Mouse (Mus musculus) mouse embryonic stem cell (cell line): ENCODE data around the gene Gpx4.

Experiments used
- in situ Hi-C, 2 experiments: fragments of 300-500 bp; cut with MboI; formaldehyde crosslinking; loops; 1 replicate in 1 of 2; 3 replicates in 1 of 2; pipeline ENCODE4 v1.14.3; 2019 to 2020; ENCODE audit warnings: low sequenced_read_pairs in 2 of 2, low pct_unique_long_range_greater_than_20kb in 1 of 2, mixed read lengths in 1 of 2; ENCODE audit not compliant: unreplicated experiment in 1 of 2

Gene Gpx4

DNA sequence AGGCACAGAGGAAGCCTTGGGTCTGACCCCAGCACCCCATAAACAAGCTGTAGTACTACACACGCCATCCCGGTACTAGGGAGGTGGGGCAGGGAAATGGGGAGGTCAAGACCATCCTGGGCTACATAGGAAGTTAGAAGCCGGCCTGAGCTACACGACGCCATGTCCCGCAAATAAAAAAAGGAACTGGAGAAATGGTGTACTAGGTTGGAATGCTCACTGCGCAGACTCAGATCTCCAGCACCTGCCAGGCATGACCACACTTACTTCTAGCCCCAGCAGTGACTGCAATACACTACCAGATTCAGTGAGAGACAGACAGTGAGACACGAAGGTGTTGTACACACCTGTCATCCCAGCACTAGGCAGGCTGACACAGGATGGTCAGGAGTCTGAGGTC is 40.5 kb downstream of the Gpx4 start:
- in situ Hi-C loops = no loop called here

GRCm38 (mm10) chr10:80089146-80089545 is 42.2 kb downstream of the Gpx4 start:
- in situ Hi-C loops = no loop called here

DNA sequence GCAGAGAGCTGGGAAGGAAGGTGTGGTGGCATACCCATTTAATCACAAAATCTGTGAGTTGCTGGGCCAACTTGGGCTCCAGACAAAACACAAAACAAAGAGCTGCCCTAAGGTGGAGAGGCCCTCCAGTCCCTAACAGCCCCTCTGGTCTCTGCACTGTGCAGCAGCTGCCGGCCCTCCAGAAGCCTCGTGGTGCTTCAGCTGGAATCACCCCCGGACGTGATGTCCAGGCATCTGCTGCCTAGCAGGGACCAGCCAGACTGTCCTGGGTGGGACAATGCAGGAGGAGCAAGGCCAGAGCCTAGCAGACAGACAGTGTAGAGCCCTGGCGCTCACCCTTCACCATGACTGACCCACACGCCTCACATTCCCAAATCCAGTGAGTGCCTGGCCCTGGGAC is 44.6 kb downstream of the Gpx4 start:
- in situ Hi-C loops = no loop called here

DNA sequence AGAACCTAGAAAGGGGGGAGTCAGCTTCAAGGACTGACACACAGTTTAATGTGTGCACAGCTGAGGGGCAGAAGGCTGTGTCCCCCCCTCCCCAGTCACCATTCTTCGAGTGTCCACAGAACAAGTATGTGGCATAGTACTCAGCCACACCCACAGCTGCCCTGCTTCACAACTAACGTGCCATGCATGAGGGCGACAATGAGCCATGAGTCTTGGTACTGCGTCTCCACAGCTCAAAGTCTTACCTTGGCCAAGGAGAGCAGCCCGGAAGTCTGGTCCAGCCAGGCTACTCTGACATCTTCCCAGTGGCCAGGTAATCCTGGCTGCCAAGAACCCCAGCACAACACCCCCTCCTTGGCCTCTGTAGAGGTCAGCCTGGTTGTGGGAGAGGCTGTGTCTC is 45.7 kb downstream of the Gpx4 start:
- in situ Hi-C loops = no loop called here

DNA sequence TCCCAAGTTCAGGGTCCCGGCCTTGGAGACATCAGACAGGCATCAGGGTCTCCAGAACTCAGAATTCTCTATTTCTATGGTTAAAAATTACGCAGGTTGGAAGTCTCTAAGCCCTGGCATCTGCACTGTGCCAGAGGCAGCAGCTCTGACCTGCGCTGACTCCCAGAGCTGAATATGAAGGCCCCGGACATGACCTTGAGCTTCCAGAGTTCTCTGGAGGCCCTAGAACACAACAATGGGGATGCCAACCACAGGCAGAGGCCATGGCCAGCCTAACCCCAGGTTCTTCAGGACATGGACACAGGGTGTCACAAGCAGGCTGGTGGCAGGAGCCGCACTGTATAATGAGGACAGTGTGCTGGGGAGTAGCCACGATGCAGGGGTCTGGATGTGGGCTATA is 47.1 kb downstream of the Gpx4 start:
- in situ Hi-C loops = no loop called here

DNA sequence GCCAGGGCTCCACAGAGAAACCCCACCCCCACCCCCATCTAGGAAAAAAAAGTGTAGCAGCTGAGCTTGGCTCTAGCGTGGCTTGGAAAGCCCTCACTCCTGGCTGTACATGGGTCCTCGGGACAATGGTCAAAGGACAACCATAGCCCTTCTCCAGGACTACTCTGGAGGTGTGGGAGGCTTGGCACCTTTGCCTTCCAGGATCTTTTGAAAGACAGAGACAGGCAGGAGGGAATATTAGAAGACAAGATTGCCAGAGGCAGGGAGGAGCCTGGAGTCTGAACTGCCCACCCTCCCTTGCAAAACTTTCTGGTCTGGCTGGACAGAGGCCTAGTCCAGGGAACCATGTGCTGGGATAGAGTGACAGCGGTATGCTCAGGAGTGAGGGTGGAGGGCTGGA is 47.7 kb downstream of the Gpx4 start:
- in situ Hi-C loops = no loop called here

DNA sequence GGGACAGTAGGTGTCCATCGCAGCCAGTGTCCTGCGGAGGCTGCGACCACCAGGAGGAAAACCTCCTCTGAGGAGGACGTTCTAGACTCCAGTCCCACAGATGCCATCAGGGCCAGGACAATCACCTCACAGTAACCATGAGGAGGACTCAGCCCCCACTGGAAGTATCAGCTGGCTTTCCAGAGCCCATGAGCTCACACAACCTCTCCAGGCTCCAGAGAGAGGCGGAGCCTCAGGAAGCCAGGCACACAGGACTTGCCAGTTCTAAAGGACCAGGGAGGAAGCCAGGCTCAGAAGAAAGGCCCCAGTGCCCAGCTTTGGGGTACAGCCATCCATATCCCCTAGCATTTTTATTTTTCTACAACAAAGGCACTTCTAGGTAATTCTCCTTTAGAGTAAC is 48.6 kb downstream of the Gpx4 start:
- in situ Hi-C loops = no loop called here

GRCm38 (mm10) chr10:80097275-80097674 is 50.3 kb downstream of the Gpx4 start:
- in situ Hi-C loops = no loop called here

GRCm38 (mm10) chr10:80098630-80099029 is 51.7 kb downstream of the Gpx4 start:
- in situ Hi-C loops = no loop called here

DNA sequence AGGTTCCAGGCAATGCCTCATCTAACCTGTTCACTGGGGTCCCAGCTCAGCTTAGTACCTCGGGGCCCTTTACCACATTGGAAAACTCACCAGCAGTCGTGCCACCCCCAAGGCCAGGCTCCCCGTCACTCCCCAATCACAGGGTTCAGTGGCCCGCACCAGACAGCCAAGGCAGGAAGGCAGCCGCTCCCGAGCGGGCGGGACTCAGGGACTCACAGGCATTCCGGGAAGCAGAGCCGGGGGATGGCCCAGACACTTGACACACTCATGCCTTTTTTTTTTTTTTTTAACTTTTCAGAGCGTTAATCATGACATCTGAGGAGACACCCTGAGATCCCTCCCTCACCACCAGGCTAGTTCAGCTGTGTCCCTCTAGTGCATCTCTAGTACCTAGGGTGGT is 54.0 kb downstream of the Gpx4 start:
- in situ Hi-C loops = no loop called here

- in situ Hi-C loops = no loop called here
Measured at GRCm38 (mm10) chr10:80102216-80102915, 55.4 kb downstream of the Gpx4 start.

DNA sequence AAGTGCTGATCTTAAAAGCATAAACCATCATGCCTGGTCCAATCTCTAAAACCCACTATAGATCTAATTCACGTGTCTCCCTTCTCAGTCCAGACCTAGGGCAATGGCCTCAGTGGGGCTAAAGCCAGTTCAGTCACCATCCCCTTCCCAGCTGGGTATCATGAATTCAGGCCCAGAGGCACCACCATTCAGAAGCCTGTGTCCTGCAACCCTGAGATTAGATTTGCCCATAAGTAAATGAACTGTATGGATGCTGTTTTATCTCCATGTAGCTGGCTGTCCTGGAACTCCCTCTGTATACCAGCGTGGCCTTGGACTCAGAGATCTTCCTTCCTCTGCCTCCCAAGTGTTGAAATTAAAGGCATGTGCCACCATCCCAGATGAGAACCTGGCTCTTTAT is 56.1 kb downstream of the Gpx4 start:
- in situ Hi-C loops = no loop called here

DNA sequence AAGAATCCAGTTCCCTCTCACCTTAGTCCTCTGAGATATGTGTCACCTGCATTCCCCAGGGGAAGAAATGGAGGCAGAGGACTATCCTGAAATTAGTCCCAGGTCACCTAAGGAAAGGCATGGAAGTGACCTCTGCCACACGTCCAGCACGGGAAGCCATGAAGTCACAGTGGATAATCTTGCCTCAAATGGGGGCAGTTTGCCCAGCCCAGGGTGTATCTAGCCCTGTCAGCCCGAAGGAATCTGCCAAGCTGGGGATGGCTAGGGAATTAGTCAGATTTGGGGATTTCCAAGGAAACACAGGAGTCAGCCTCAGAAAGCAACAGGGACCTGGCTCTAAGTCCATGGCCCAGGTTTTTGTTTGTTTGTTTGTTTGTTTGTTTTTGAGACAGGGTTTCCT is 57.2 kb downstream of the Gpx4 start:
- in situ Hi-C loops = no loop called here

DNA sequence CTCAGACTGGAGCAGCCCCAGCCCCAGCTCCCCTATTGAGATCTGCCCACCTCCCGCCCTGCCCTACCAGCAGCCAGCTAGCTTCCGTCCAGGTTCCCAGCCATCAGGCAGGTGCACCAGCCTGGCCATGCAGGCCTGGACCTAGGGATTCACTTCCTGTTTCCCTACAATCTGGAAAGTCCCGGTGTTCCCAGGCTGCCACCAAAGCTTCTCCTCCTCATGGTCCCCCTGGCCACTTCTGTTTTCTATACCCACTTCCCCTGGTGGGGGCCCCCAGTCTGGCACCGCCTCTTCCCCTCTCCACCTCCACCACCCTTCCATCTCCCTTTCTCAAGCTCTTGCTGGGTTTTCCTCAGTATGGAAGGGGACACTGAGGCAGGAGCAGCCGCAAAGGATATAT is 58.5 kb downstream of the Gpx4 start, which contains the start of gene Sbno2:
Gene Sbno2, minus strand, starts transcription at position 112 of the 400 bp plus-strand sequence.
- in situ Hi-C loops = no loop called here

- in situ Hi-C loops = no loop called here
Measured at GRCm38 (mm10) chr10:80105926-80106325, 59.0 kb downstream of the Gpx4 start.
